Mouse (Mus musculus) T-helper 17 cell (primary cell): Measurements from ENCODE around the gene Ccdc148.

ENCODE experiments used
- in situ Hi-C, 2 experiments: fragments of 300-600 bp; cut with MboI, MseI; formaldehyde crosslinking; loops; 1 replicate in 1 of 2; 2 replicates in 1 of 2; pipeline ENCODE4 v1.15.1; 2025; ENCODE audit warnings: high pct_unique_total_duplicates in 2 of 2

Ccdc148 gene

GRCm38 (mm10) chr2:59054339-59054738 is 106.1 kb downstream of the Ccdc148 start:
- in situ Hi-C loops = loop anchor here in 1 of 2 experiments (10.0 kb wide), 2 partner anchors 410 to 650 kb away; no protein-coding TSS in a partner anchor

DNA sequence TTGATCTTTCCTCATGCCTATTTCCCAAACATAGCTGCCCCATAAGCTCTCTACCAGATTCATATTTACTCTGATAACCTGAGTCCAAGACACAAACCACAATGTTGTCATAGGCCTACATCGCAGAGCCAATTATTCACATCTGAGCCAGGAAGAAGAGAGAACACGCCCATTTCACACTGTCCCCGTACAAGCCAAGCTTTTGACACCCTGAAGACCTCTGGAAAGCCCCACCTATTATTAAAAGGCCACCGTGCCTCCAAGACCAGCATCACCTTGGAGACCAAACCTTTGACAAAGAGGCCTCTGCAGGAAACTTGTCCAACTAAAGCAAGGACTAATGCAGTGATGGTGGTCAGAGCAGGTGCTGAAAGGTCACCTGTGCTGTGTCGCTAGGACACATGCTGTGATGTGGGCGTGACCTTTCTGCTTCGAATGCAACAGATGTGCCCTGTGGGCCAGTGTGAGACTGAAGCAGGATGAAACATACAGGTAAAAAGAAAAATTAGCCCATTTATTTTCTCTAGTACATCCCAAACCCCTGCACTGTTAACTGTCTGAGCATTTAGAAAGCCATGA is 106.9 kb downstream of the Ccdc148 start:
- in situ Hi-C loops = loop anchor here in 1 of 2 experiments (10.0 kb wide), 2 partner anchors 411 to 651 kb away; no protein-coding TSS in a partner anchor

DNA sequence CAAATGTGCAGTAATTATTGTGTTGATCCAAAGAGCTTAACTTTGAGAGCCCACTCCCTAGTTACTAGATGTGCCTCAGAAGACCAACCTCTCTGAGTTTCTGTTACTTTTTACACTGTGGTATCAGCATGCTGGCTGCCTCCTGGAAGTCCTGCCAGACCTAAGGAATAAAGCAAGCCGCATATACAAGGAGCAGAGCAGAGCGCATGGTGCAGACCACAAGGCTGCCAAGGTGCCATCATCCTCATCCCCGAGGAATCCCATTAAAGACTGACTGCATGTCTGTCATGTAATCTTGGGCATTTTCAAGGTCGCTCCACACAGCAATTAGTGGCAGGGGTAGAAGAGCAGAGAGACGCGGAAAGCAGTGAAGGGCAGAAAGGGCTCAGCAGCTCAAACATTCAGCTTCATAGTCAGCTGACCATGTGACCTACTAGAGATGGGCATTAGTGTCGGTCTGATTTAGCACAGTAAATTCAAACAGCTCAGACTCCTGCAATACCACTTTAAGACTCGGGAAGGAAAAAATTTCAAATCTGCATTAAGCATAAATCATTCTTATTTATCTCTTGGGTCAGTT is 110.1 kb downstream of the Ccdc148 start:
- in situ Hi-C loops = loop anchor here in 1 of 2 experiments (10.0 kb wide), 2 partner anchors 414 to 654 kb away; no protein-coding TSS in a partner anchor

DNA sequence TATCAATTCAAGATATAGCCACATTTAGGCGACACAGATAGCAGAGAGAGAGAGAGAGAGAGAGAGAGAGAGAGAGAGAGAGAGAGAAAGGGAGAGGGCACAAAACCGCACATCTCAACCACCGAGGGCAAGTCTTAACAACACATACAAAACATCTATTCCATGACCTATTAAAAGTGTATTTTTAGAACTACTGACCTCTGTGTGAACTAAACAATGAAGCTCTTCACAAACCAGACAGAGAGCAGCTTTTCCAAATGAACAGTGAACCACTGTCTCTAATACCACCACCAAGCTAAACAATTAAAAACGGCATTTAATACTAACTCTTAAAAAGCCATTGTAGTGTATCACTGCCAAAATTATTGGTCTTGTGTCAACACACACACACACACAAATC is 110.8 kb downstream of the Ccdc148 start:
- in situ Hi-C loops = loop anchor here (5.0 to 10.0 kb wide), 7 partner anchors 88 to 1645 kb away; no protein-coding TSS in a partner anchor

- in situ Hi-C loops = loop anchor here (5.0 to 10.0 kb wide), 5 partner anchors 88 to 1646 kb away; no protein-coding TSS in a partner anchor
These were observed 111.6 kb downstream of the Ccdc148 start for GRCm38 (mm10) chr2:59048775-59049451.

DNA sequence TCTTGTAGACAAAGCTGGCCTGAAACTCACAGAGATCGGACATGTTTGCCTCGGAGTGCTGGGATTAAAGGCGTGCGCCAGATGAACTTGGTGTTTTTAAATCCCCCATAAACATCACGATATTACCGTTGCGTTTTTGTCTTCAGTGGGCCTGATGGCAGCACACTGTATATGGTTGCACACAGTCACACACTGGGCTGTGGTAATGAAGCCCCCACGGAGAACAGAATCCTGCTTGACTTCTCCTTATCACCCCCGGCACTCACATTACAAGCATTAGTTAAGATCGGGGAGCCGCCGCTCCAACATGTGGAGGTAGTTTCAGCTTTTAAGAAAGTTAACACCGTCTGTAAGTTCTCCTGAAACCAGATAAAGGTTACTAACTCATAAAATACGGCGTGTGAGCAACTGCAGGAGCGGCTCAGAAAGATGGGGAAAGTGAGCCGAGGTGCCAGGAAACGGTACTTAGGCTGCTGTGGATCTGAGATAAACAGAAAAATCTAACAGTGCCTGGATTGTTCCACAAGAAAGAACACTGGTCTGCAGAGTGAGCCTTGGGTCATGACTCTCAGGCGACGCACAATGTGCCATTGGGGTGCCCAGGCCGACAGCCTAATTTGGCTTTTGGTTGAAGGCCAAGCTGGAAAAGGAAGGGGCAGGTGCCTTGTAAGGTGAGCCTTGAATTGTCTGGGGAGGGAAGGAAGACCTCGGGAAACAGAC is 117.0 kb downstream of the Ccdc148 start:
- in situ Hi-C loops = loop anchor here in 1 of 2 experiments (10.0 kb wide), 2 partner anchors 1321 to 1651 kb away; no protein-coding TSS in a partner anchor

- in situ Hi-C loops = loop anchor here in 1 of 2 experiments (10.0 kb wide), 2 partner anchors 1322 to 1652 kb away; no protein-coding TSS in a partner anchor
These were observed 117.9 kb downstream of the Ccdc148 start for GRCm38 (mm10) chr2:59042616-59043015.

DNA sequence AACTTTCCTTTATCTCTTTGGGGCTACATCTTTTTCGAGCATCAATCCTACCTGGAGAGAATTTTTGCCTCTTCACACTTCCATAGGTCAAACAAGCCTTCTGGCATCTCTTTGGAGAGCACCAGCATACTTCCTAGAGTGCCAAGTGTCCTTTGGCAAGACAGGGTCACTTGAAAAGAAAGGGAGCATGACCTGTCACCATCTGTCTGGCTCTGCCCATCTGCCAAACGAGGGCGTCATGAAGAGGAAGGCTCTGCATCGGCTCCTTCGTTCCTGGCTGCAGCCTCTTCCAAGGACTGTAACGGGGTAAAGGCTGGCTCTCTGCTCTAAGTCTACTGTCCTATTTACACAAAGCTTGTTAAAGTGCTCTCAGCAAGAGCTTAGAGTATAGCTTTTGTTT is 124.0 kb downstream of the Ccdc148 start:
- in situ Hi-C loops = no loop called here

DNA sequence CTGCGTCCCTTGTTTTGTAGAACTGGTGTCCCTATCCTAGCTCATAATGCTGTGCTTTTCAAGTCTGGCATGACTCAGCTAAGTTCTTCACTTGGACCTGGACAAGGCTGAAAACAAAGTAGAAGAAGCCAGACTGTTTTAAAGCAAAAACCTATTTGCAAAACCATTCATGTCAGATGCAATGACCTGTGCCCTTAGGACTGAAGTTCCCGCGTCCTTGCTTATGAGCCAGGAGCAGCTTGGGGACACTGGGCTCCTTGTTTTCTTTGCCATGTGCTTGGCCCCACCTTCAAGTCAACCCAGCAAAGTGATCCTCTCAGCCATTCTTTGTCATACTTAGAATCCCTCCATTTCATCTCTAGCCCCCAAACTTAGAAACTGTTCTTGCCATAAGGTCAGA is 125.3 kb downstream of the Ccdc148 start:
- in situ Hi-C loops = no loop called here

- in situ Hi-C loops = no loop called here
These were observed 126.2 kb downstream of the Ccdc148 start for GRCm38 (mm10) chr2:59034281-59034680.

DNA sequence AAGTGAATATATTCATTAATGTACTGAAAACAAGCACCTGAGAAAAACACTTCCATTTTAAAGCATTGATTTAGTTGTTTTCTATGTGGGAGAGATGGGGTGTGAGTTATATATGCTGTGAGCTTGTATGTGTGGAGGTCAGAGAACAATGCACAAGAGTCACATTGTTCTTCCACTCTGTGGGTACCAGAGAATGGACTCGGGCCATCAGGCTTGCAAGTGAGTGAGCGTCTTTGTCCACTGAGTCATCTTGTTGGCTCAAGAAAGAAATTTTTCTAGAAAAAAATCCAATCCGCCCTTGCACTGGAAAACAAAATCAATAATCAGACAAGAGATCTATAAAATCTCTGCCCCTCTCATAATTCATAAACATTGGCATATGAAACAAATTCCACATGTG is 135.9 kb downstream of the Ccdc148 start:
- in situ Hi-C loops = no loop called here

DNA sequence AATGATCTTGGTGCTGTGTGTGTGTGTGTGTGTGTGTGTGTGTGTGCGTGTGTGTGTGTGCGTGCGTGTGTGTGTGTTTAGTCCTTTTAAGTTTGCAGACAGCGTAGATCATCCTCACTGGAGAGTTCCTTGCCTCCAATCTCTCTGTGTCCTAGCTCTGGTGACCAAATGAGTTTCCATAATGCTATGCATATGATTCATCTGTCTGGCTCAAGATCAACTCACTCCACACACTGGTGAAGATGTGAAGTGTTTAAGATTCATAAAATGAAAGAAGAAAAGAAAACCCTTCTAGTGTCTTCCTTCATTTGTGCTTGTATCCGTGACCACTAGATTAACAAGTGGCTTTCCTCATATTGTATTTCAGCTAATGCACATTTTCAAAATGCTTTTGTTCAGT is 153.1 kb downstream of the Ccdc148 start:
- in situ Hi-C loops = no loop called here

GRCm38 (mm10) chr2:59006567-59007340 is 153.7 kb downstream of the Ccdc148 start:
- in situ Hi-C loops = no loop called here

GRCm38 (mm10) chr2:58997151-58997550 is 163.3 kb downstream of the Ccdc148 start:
- in situ Hi-C loops = no loop called here

DNA sequence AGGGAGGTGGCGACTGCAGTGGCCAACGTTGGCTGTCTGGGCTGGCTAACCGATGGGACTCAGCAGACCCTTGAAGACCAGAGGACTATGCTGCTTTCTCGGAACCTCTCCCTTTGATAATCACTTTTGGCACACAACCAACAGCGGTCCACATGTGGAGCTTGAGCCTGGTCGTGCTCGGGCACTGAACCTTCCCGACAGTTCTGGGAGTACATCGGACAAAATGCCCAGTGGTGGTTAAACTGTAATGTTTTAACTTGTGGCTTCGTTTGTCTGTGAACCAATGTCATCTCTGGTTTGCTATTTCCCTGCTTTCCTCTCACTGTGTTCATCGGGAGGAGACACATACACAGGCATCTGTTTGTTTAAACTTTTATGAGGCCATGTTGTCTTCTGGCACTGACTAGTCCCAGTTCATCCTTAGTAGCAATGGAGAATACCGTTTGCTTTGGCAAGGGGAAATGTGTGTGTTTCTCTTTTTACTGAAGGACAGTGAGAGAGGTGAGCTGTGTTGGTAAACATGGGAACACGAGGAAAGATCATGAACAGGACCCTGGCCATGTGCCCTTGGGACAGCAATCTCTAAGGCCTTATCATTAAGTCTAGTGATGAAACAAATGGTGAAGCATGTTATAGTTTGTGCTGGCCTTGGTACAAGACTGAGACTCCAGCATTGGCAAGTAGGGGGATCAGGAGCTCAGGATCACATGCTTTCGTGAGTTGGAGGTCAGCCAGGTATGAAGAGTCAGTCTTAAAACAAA is 167.9 kb downstream of the Ccdc148 start:
- in situ Hi-C loops = no loop called here

- in situ Hi-C loops = no loop called here
These were observed 182.4 kb downstream of the Ccdc148 start for GRCm38 (mm10) chr2:58978095-58978494.

GRCm38 (mm10) chr2:58971507-58972275 is 188.8 kb downstream of the Ccdc148 start:
- in situ Hi-C loops = no loop called here

GRCm38 (mm10) chr2:58956770-58957300 is 203.6 kb downstream of the Ccdc148 start:
- in situ Hi-C loops = no loop called here

- in situ Hi-C loops = no loop called here
These were observed 204.1 kb downstream of the Ccdc148 start for GRCm38 (mm10) chr2:58956351-58956750.
